Mouse (Mus musculus) lung, adult 2 months (tissue): ENCODE measurements around the gene Papss1. TPM values are rescaled to one million over a fixed set of nuclear protein-coding genes. Genes with fewer than 3 reads are reported as not detected.

Experiments
- DNase-seq: peaks from one replicate; pipeline ENCODE4 v3.0.0; 2022
- H3K4me1 ChIP-seq: fragments of 200-500 bp; 2 replicates; pipeline ENCODE4 v1.6.1; 2011; ENCODE audit warnings: low read length; ENCODE audit not compliant: control insufficient read depth, insufficient read depth
- H3K4me3 ChIP-seq: fragments of 200-500 bp; replicated peaks from 2 replicates; pipeline ENCODE3; 2011; ENCODE audit warnings: low read depth, mild to moderate bottlenecking, control low read depth, low read length; ENCODE audit errors: extremely low read depth
- CTCF ChIP-seq: fragments of 200-500 bp; IDR thresholded peaks from 2 replicates; pipeline ENCODE4 v1.5.1; 2011; ENCODE audit warnings: mild to moderate bottlenecking, low read length, control low read depth; ENCODE audit not compliant: insufficient read depth
- POLR2A ChIP-seq: fragments of 200-500 bp; IDR thresholded peaks from 2 replicates; pipeline ENCODE4 v1.6.1; 2011; ENCODE audit warnings: low read depth, mild to moderate bottlenecking, control low read depth, low read length, borderline replicate concordance; ENCODE audit errors: extremely low read depth
- WGBS: fragments of 180-500 bp; shearing (Covaris S2); methylation state at CpG from one replicate; pipeline ENCODE4 v1.1.7; 2018; 5-methylcytosine and 5-hydroxymethylcytosine counted together
- polyA plus RNA-seq: library from polyadenylated mRNA; depleted of rRNA; stranded (reverse); fragments of >200 nt; gene quantifications from 2 replicates; pipeline ENCODE4 v1.2.3, GENCODE M21; 2012

Papss1 gene
- polyA plus RNA-seq, 1 experiment = 36.0 TPM

DNA sequence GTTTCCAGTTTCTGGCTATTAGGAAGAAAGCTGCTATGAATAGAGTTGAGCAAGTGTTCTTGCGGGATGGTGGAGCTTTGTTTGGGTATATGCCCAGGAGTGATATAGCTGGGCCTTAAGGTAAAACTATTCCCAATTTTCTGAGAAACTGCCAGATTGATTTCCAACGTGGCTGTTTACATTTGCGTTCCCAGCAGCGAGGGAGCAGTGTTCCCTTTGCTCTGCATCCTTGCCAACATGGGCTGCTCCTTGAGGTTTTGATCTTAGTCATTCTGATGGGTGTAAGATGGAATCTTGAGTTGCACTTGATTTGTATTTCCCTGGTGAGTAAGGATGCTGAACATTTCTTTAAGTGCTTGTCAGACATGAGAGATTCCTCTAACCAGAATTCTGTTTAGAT, 14.5 kb upstream of the Papss1 start:
- TF ChIP-seq POLR2A (no peak), CTCF (no peak)
- no peaks in the 10 kb centered on the region for H3K4me1 ChIP-seq
- no peak for DNase-seq
- WGBS = 58% methylated on average over 4 of the region's 4 CpGs
- H3K4me3 ChIP-seq = no peak overlapping the region

DNA sequence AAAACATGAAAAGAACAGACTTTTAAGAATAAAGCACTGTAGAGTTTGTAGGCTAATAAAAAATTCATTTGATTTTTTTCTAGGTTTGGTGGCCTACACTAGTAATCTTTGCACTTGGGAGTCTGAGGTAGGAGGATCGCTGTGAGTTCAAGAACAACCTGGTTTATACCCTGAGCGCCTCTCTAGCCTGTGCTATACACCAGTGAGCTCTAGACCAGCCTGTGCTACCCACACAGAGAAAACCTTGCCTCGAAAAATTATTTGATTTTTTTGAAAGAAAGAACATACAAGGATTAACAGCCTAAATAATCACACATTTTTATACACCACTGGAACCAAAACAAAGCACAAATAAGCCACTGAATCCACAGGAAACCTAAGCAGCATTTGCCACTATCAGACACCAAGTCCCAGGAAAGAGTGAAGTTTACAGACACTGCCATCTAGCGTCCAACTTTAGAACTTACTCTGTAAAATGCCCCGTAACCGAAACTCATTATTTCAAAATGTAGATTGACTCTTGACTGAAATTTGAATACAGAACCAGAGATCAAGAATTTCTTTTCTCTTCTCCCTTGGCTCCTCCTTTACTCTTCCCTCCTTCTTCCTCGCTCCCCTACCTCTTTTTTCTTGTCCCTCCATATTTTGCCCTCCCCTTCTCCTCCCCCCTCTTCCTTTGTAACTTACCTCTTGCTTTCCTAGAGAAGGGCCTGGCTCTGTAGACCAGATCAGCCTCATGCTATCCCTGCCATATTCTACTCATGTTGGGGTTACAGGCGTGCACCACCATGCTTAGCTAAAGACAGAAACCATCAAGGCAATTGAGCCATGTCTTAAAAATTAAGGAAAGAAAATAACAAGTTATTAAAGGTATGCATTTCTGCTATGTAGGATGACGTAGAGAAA, 12.0 kb upstream of the Papss1 start:
- WGBS = 33% methylated on average over 9 of the region's 9 CpGs
- no peak overlapping the region for H3K4me3 ChIP-seq

DNA sequence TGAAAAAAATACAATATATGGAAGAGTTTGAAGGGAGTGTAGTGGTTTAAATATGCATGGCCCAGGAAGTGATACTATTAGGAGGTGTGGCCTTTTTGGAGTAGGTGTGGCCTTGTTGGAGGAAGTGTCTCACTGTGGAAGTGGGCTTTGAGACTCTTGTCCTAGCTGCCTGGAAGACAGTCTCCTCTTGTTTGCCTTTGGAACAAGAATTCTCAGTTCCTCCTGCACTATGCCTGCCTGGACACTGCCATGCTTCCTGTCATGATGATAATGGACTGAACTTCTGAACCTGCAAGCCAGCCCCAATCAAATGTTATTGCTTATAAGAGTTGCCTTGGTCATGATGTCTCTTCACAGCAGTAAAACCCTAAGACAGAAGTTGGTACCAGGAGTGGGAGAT, 8.8 kb upstream of the Papss1 start:
- Histone ChIP-seq H3K4me3 (no peak overlapping the region), H3K4me1 (no peaks in the 10 kb centered on the region)
- no peak for DNase-seq
- TF ChIP-seq POLR2A = no peak
- no peak for TF ChIP-seq CTCF

More for the DNA sequence above, 12.0 kb upstream of the Papss1 start:
- TF ChIP-seq POLR2A (no peak), CTCF (no peak; the same call in 1 of the 2 replicates)
- H3K4me1 ChIP-seq = no peaks in the 10 kb centered on the region
- no peak for DNase-seq

DNA sequence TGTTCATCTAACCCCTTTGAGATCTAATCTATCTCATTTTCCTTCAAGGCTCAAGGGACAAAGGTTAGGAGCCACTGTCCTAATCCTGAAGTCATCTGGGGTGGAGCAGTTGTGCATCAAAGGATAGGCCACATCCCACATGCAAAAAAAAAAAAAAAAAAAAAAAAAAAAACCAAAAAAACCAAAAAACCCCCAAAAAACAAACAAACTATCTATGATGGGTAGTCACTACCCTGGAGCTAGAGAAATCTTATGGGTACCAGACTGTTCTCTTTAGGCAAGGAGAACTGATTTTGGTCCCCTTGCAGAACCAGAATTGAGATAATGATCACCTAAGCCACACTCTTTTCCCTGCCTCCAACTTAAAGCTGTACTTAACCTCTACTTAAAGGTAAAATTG, 3.0 kb upstream of the Papss1 start:
- DNase-seq = no peak
- TF ChIP-seq POLR2A = no peak
- TF ChIP-seq CTCF = no peak
- H3K4me3 ChIP-seq = no peak overlapping the region
- H3K4me1 ChIP-seq = peaks cover 2% of the 10 kb centered on the region; the same call in 1 of the 2 replicates

DNA sequence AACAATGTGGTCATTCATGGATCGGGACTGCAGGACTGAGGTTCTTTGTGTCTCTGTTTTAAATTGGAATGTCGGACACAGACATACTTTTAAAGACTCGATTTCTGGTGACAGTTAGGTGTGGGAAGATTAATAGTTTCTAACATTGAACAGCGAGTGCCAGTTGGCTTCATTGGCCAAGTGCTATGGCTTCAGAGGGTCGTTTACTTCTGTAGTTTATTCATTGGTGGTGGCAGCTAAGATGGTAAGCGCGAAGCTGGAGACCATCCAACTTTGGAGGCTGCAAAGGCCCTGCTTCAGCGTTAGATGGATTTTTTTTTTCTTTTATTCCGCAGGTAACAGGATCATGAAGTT, 666 bp downstream of the Papss1 start:
- no peak for DNase-seq
- 2% methylated on average over 9 of the region's 9 CpGs for WGBS
- H3K4me3 ChIP-seq = peak overlapping the region; percentile 90
- TF ChIP-seq POLR2A (no peak), CTCF (no peak)
- H3K4me1 ChIP-seq = peaks cover 2% of the 10 kb centered on the region; the same call in 1 of the 2 replicates

DNA sequence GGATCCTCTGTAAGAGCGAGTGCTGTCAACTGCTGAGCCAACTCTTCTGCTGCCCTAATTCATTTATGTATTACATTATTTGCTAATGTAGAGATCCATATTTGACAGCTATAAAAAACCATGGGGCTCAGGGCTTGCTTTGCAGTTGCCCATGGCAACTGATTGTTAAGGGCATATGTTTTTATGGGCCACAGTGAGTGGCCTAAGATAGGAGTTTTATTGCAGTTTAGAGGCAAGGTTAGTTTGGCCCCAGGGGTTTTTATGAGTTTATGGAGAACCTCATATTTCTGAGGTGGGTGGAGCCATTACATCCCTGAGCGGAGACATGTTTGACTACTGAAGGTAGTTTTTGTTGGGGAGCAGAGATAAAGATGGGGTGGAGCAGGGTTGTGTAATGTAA, 1.7 kb downstream of the Papss1 start:
- Histone ChIP-seq H3K4me3 (no peak overlapping the region), H3K4me1 (peaks cover 2% of the 10 kb centered on the region; the same call in 1 of the 2 replicates)
- TF ChIP-seq POLR2A = no peak
- no peak for TF ChIP-seq CTCF
- no peak for DNase-seq
- 83% methylated on average over 2 of the region's 2 CpGs for WGBS

DNA sequence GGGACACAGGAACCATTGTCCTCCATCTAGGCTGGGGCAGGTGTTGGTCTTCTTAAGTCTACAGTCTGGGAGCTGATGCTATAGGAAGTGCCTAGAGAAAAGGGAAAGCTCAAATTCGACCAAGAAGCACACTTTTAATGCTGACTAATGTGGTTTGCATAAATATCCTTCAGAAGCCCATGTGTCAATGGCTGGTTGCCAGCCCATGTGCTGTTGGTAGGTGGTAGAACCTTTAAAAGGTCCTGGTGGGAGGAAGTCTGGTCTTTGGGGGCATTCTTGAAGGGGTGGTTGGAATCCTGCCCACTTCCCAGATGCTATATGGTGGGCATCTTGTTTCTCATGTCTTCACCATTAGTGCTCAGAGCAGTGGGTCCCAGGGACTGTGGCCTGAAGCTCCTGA, 5.9 kb downstream of the Papss1 start:
- WGBS = 7% methylated on average over 1 of the region's 1 CpGs
- Histone ChIP-seq H3K4me3 (no peak overlapping the region), H3K4me1 (peaks cover 2% of the 10 kb centered on the region; the same call in 1 of the 2 replicates)
- DNase-seq = no peak
- no peak for TF ChIP-seq POLR2A
- no peak for TF ChIP-seq CTCF

DNA sequence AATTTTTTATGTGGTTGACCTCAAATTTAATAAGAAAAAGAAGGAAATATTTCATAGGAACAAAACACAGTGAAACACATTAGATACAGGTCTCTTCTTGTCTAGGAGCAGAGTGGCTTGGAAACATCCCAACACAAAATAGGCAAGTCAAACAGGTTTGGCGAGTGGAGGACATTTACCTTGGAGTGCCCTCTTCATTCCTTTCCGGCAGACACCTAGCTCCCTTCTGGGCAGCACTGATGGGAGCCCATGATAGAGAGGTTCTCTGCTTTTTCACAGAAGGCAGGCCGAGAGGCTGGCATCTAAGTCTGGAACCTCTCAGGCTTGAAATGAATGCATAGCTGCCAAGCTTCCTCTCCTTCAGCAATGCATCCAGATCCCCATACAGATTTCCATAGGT, 9.0 kb downstream of the Papss1 start:
- TF ChIP-seq POLR2A (no peak), CTCF (no peak)
- peak; percentile 33 for DNase-seq
- WGBS = 72% methylated on average over 3 of the region's 3 CpGs
- no peaks in the 10 kb centered on the region for H3K4me1 ChIP-seq
- H3K4me3 ChIP-seq = no peak overlapping the region

DNA sequence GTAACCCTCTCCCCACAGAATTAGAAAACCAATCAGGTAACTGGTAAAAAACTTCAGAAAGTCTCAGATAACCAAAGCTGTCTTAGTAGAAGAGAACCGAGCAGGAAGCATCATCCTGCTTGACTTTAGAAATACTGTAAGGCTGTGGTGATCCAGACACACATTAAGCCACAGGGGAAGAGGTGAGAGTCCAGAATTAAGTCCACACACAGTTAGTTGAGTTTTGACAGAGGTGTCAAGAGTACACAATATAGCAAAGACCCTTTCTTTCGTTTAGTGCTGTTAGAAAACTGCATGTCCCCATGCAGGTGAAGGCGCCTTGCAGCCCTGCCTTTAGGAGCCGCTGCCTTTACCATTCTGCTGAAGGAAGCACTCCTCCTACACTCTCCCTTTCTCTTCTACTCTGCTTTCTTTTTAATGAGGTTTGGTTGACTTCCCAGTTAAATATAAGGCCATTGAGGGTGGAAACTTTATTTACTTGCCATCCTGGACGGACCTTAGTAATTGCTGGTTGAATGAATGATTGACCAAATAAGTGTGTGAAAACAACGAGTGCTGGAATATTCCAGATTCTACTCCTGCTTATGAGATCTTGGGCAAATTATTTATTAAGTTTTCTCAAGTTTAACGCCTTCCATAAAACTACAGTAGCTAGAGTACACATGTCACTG, 14.0 kb downstream of the Papss1 start:
- TF ChIP-seq POLR2A (no peak), CTCF (no peak)
- Histone ChIP-seq H3K4me3 (no peak overlapping the region), H3K4me1 (no peaks in the 10 kb centered on the region)
- DNase-seq = no peak
- WGBS = 83% methylated on average over 7 of the region's 7 CpGs
